Mouse (Mus musculus) ES-Bruce4 (cell line): ENCODE data around the gene Gipr. TPM values are rescaled to one million over a fixed set of nuclear protein-coding genes. Genes with fewer than 3 reads are reported as not detected.

ENCODE experiments used
- H3K27ac ChIP-seq: 2 replicates; pipeline ENCODE4 v1.5.1; 2012; ENCODE audit warnings: low read length, inconsistent platforms; ENCODE audit not compliant: insufficient read depth
- H3K27me3 ChIP-seq: 2 replicates; pipeline ENCODE4 v1.6.1; 2012; ENCODE audit warnings: mild to moderate bottlenecking, low read length, inconsistent platforms; ENCODE audit not compliant: control insufficient read depth, poor library complexity, insufficient read depth, severe bottlenecking
- H3K36me3 ChIP-seq: 2 replicates; pipeline ENCODE4 v1.6.1; 2012; ENCODE audit warnings: inconsistent platforms, mild to moderate bottlenecking, low read length, moderate library complexity; ENCODE audit not compliant: control insufficient read depth, poor library complexity, insufficient read depth, severe bottlenecking
- H3K4me1 ChIP-seq: one replicate; pipeline ENCODE4 v1.8.1; 2011; ENCODE audit warnings: low read length; ENCODE audit not compliant: control insufficient read depth, insufficient read depth
- H3K4me3 ChIP-seq: 2 replicates; pipeline ENCODE4 v1.5.1; 2011; ENCODE audit warnings: low read depth, mild to moderate bottlenecking, low read length
- H3K9ac ChIP-seq: 2 replicates; pipeline ENCODE4 v1.6.1; 2012; ENCODE audit warnings: low read depth, mild to moderate bottlenecking, inconsistent platforms; ENCODE audit not compliant: poor library complexity, severe bottlenecking
- H3K9me3 ChIP-seq: replicated peaks from 2 replicates; pipeline ENCODE4 v1.6.1; 2012; ENCODE audit warnings: mild to moderate bottlenecking, low read length, inconsistent platforms; ENCODE audit not compliant: control insufficient read depth, poor library complexity, insufficient read depth, severe bottlenecking
- CTCF ChIP-seq: IDR thresholded peaks from one replicate; pipeline ENCODE4 v1.8.1; 2011; ENCODE audit warnings: low read depth, low read length
- EP300 ChIP-seq: IDR thresholded peaks from 2 replicates; pipeline ENCODE4 v1.6.1; 2011; ENCODE audit warnings: low read depth, low read length; ENCODE audit not compliant: insufficient read depth
- POLR2A ChIP-seq: IDR thresholded peaks from one replicate; pipeline ENCODE4 v1.8.1; 2011; ENCODE audit warnings: low read length; ENCODE audit not compliant: insufficient read depth
- polyA plus RNA-seq: library from polyadenylated mRNA; stranded (reverse); fragments of >200 nt; gene quantifications from 2 replicates; pipeline ENCODE4 v1.2.4, GENCODE M21; 2011; ENCODE audit warnings: low read depth; ENCODE audit not compliant: missing spikeins, insufficient read depth, insufficient read length

Gipr gene
- polyA plus RNA-seq, 1 experiment, result 1.9 TPM

DNA sequence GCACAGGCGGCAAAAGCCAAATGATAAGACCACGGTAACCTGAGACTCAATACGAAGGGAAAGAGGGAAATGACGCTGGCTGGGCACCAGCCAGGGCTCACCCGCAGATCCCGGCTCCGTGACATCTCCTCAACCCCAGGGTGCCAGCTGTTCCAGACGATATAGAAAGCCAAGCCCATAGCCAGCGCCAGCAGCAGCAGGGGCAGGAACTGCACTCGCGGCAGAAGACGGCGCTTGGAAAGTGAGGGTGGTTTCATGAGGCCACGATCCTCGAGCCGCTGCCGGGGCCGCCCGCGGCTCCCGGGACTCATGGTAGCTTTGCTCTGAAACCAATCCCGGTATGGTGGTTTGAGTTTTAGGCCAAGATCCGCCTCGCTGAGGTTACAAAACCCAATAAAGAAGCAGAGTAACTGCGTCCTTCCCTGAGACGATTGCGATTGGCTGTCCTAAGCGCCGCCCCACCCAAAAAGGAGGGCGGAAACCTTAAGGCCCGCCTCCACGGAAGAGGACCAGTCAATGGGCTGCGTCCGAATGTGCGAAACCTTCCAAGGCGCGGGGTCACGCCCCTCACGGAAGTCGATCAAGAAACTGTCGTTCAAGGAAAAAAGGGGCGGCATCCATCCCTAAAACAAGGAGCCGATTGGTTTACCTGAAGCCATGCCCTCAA, 16.9 kb downstream of the Gipr start, which contains the start of gene Qpctl:
Gene Qpctl (minus strand): TSS at position 417 of the 667 bp plus-strand sequence.
- no peaks in the 10 kb centered on the region for H3K9me3 ChIP-seq
- H3K4me3 ChIP-seq, result peak within 1 kb of the TSS; percentile 95
- H3K27ac ChIP-seq, result peak within 1 kb of the TSS; percentile 17; the same call in 1 of the 2 replicates
- H3K4me1 ChIP-seq, result peaks cover 2% of the 10 kb centered on the region
- H3K9ac ChIP-seq, result peak within 1 kb of the TSS; percentile 92
- H3K36me3 ChIP-seq, result peaks cover 12% of the 10 kb centered on the region
- no peaks in the 10 kb centered on the region for H3K27me3 ChIP-seq
- no peak for TF ChIP-seq EP300

DNA sequence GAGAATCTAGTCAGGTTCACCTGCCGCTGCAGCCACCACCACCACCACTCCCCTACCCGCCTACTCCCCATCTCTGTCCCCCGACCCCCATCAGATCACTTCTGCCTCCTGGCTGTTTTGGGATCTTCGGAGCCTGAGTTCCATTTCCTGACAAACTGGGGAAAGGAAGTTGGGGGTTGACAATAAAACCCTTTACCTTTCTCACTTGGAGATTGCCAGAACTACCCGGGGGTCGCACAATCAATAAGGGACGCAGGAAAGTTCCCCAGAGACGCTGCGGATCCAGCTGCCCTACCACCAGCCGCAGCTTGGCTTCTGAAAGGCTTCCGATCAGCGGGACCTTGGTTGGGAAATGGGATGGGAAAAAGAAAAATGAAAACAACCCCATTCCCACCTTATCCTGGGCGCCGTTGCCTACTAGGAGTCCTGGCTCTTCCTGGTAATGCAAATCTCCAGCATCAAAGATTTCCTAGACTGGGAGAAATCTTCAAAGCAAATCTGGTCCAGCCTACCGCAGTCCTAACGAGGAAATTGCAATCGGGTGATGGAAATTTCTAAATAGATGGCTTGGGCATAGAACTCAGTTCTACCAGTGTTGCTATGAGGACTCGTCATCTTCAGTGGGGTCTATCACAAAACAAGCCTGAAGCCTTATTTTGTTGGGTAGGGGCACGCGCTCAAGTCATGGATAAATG, 17.6 kb downstream of the Gipr start:
- H3K27ac ChIP-seq, result no peak overlapping the region
- peak overlapping the region; percentile 92 for H3K9ac ChIP-seq
- no peaks in the 10 kb centered on the region for H3K9me3 ChIP-seq
- peaks cover 9% of the 10 kb centered on the region for H3K36me3 ChIP-seq
- H3K4me3 ChIP-seq, result peak overlapping the region; percentile 95
- H3K27me3 ChIP-seq, result no peaks in the 10 kb centered on the region
- H3K4me1 ChIP-seq, result peaks cover 2% of the 10 kb centered on the region
- TF ChIP-seq POLR2A (no peak), CTCF (no peak), EP300 (no peak)

DNA sequence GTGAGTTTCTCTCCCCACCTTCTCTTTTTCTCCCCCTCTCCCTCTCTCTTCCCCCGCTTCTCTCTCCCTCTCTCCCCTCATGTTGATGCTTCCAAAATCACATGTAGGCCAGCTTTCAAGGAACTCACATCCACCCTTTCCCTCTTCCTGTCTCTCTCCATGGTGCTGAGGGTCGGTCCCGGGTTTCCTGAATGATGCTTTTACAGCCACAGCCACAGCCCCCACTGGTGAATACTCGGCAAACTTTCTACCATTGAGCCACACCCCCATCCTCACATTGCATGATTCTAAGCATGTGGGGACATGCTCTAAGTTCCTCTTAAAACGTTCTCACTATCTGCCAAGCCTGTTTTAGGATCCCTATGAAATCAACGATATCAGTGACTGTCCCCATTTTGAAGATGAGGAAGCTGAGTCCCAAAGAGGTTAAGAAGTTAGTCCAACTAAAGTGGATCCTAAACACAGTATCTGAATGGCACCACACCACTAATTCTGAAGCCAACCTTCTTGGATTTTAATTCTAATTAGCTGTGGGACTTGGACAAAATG, 18.4 kb downstream of the Gipr start:
- TF ChIP-seq POLR2A (no peak), CTCF (no peak), EP300 (no peak)

DNA sequence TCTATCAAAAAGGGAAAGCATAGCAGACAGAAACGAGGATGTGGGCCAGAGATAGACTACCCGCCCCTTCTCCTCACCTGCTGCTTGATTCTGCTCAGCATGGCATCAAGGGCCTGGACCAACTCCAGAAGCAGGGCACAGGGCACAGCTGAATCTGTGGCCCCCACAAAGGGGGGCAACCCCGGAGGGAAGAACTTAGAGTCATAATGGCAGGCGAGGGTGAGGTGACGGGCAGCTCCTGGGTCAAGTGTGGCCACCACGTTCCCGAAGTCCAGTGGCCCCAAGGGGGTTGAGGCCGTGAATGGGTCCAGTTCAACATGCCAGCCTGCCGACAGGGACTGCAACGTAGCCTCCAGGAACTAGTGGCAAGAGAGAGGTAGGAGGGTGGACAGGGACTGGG, 19.1 kb downstream of the Gipr start:
- H3K9me3 ChIP-seq, result no peaks in the 10 kb centered on the region
- H3K4me1 ChIP-seq, result peaks cover 2% of the 10 kb centered on the region
- no peak overlapping the region for H3K27ac ChIP-seq
- no peaks in the 10 kb centered on the region for H3K27me3 ChIP-seq
- peaks cover 3% of the 10 kb centered on the region for H3K36me3 ChIP-seq
- no peak for TF ChIP-seq POLR2A
- no peak for TF ChIP-seq CTCF
- TF ChIP-seq EP300, result no peak
- H3K4me3 ChIP-seq, result no peak overlapping the region
- H3K9ac ChIP-seq, result no peak overlapping the region

More for the DNA sequence above, 18.4 kb downstream of the Gipr start:
- H3K4me1 ChIP-seq, result peaks cover 2% of the 10 kb centered on the region
- no peak overlapping the region for H3K27ac ChIP-seq
- no peaks in the 10 kb centered on the region for H3K27me3 ChIP-seq
- no peaks in the 10 kb centered on the region for H3K9me3 ChIP-seq
- H3K4me3 ChIP-seq, result no peak overlapping the region
- no peak overlapping the region for H3K9ac ChIP-seq
- H3K36me3 ChIP-seq, result peaks cover 6% of the 10 kb centered on the region

DNA sequence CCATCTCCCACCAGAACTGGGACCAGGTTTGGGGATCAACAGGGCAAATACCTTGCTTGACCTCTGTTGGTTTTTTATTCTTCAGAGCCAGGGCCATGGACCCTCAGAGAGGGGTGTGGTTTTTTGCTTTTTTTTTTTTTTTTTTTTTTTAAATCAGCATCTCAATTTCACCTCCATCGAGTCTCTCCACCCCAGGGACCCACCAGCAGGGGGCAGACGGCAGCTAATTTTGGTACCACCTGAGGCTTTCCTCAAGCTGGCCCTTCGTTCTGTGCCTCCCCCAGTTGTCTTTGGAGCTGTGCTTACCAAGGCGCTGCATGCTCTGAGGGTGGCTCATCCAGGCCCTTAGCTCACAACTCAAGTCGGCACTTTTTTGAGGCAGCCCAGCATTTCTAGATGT, 28.5 kb downstream of the Gipr start:
- no peaks in the 10 kb centered on the region for H3K4me1 ChIP-seq
- 0 out of 2 replicates have a peak, but pooled peaks cover 2% of the 10 kb centered on the region for H3K36me3 ChIP-seq
- H3K27me3 ChIP-seq, result no peaks in the 10 kb centered on the region
- H3K27ac ChIP-seq, result no peak overlapping the region
- H3K9ac ChIP-seq, result no peak overlapping the region
- H3K4me3 ChIP-seq, result peak overlapping the region; percentile 3; the same call in 1 of the 2 replicates
- TF ChIP-seq POLR2A, result no peak
- TF ChIP-seq CTCF, result peak; percentile 56
- no peaks in the 10 kb centered on the region for H3K9me3 ChIP-seq

DNA sequence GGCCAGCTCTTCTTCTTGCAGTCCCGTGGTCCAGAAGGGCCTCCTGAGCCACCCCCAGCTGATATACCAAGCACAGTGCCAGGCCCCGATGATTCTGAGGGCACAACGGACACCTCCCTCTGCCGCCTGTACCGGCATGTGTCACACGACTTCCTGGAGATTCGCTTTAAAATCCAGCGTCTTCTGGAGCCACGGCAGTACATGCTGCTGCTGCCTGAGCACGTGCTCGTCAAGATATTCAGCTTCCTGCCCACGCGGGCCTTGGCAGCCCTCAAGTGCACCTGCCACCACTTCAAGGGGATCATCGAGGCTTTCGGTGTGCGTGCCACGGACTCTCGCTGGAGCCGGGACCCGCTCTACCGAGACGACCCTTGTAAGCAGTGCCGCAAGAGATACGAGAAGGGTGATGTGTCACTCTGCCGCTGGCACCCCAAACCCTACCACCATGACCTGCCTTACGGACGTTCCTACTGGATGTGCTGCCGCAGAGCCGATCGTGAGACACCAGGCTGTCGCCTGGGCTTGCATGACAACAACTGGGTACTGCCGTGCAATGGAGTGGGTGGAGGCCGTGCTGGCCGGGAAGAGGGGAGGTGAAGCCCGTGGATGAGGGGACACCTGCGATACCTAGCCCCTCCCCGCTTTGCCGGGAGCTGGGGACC, 29.1 kb downstream of the Gipr start:
- no peak overlapping the region for H3K9ac ChIP-seq
- H3K36me3 ChIP-seq, result 0 out of 2 replicates have a peak, but pooled peaks cover 2% of the 10 kb centered on the region
- H3K27ac ChIP-seq, result no peak overlapping the region
- peak overlapping the region; percentile 3 for H3K4me3 ChIP-seq
- H3K4me1 ChIP-seq, result no peaks in the 10 kb centered on the region
- TF ChIP-seq CTCF (no peak), EP300 (no peak), POLR2A (no peak)
- no peaks in the 10 kb centered on the region for H3K9me3 ChIP-seq
- H3K27me3 ChIP-seq, result no peaks in the 10 kb centered on the region
